Mouse (Mus musculus) midbrain, embryonic 14.5 days (tissue): Measurements from ENCODE around the gene Gm20388. TPM values are rescaled to one million over a fixed set of nuclear protein-coding genes. Genes with fewer than 3 reads are reported as not detected.

Source experiments
- ATAC-seq: fragments of 200-750 bp; cut with Nextera tagmentation; 2 replicates; pipeline ENCODE4 v1.8.0; 2017; ENCODE audit warnings: moderate number of reproducible peaks, moderate library complexity; ENCODE audit not compliant: low FRiP score, low TSS enrichment
- DNase-seq: peaks from one replicate; pipeline ENCODE4 v3.0.0-alpha.2; 2015
- H3K27ac ChIP-seq: fragments of 300-500 bp; sonication (generic); replicated peaks from 2 replicates; pipeline ENCODE4 v1.5.1; 2014; ENCODE audit warnings: mild to moderate bottlenecking, low read depth, low read length, moderate library complexity
- H3K27me3 ChIP-seq: fragments of 300-500 bp; sonication (generic); 2 replicates; pipeline ENCODE4 v1.6.1; 2014; ENCODE audit warnings: low read length, control low read depth, mixed read lengths; ENCODE audit not compliant: control insufficient read depth, insufficient read depth
- H3K36me3 ChIP-seq: fragments of 300-500 bp; sonication (generic); 2 replicates; pipeline ENCODE4 v1.6.1; 2014; ENCODE audit warnings: low read length, control low read depth; ENCODE audit not compliant: control insufficient read depth, insufficient read depth
- H3K4me1 ChIP-seq: fragments of 300-500 bp; sonication (generic); 2 replicates; pipeline ENCODE4 v1.6.1; 2014; ENCODE audit warnings: mild to moderate bottlenecking, antibody characterized with exemption, low read length, control low read depth; ENCODE audit not compliant: control insufficient read depth, insufficient read depth
- H3K4me2 ChIP-seq: fragments of 300-500 bp; sonication (generic); 2 replicates; pipeline ENCODE4 v1.6.1; 2014; ENCODE audit warnings: mild to moderate bottlenecking, low read length, moderate library complexity
- H3K4me3 ChIP-seq: fragments of 300-500 bp; sonication (generic); replicated peaks from 2 replicates; pipeline ENCODE4 v1.5.1; 2014; ENCODE audit warnings: low read depth, low read length
- H3K9ac ChIP-seq: fragments of 300-500 bp; sonication (generic); replicated peaks from 2 replicates; pipeline ENCODE4 v1.6.1; 2014; ENCODE audit warnings: mild to moderate bottlenecking, low read length, moderate library complexity
- H3K9me3 ChIP-seq: fragments of 300-500 bp; sonication (generic); 2 replicates; pipeline ENCODE4 v1.6.1; 2016; ENCODE audit warnings: low read length, control low read depth, mixed read lengths; ENCODE audit not compliant: control insufficient read depth
- WGBS: fragments of 180-500 bp; shearing (Covaris S2); extraction: QIAGEN DNeasy Blood & Tissue Kit; methylation state at CpG from one replicate; pipeline ENCODE4 v1.1.7; 2014; 5-methylcytosine and 5-hydroxymethylcytosine counted together
- polyA plus RNA-seq: library from polyadenylated mRNA; unstranded; fragments of >200 nt; fragmentation: Nextera tagmentation; extraction: Ambion mirVana; gene quantifications from 2 replicates; pipeline ENCODE4 v1.2.1, GENCODE M21; 2014

The Gm20388 gene
- polyA plus RNA-seq, 1 experiment from 2014 or later = 4.1 TPM

DNA sequence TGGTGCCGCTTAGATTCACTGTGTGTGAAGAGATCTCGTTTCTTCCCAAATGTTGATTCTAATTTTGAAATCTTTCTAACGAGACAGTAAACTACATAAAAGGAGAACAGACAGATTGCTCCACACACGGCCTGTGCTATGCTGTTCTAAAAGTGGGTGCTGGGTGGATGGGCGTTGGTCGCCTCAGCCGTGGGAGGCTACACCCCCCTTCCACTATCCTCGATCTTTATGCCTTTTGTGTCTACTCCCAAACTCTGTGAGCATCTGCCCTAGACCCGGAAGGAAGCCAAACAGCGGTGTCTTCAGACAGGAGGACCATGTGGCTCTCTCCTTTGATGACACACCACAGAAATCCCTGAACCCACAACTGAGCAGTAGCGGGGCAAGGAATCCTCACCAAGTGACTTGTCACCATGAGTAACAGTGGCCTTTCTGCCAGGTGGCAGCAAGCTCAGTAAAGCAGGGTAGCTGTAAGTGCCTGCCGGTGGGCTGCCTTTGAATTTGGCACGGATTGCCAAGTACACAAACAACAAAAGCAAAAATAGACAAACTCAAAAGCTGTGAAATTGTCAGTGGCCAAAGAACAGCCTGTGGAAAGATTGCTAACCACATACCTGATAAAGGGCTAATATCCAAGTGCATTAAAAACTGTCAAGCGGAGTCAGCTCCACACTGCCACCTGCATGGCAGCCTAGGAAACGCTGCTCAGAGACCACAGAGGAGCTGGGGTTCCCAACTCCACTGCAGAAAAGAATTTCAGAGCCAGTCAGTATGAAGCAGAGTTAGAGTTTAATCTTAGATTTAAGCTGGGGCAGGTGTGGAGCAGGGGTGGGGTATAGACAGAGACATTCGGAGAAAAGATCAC lies 3858.1 kb downstream of the Gm20388 start:
- no peak overlapping the region for H3K4me3 ChIP-seq
- H3K27me3 ChIP-seq = no peaks in the 10 kb centered on the region
- ATAC-seq = no peak
- H3K9ac ChIP-seq = no peak overlapping the region
- H3K9me3 ChIP-seq = no peaks in the 10 kb centered on the region
- H3K4me2 ChIP-seq = no peak overlapping the region
- no peaks in the 10 kb centered on the region for H3K36me3 ChIP-seq
- H3K27ac ChIP-seq = no peak overlapping the region
- H3K4me1 ChIP-seq = no peaks in the 10 kb centered on the region
- peak; percentile 87 for DNase-seq
- 67% methylated on average over 16 of the region's 16 CpGs for WGBS

DNA sequence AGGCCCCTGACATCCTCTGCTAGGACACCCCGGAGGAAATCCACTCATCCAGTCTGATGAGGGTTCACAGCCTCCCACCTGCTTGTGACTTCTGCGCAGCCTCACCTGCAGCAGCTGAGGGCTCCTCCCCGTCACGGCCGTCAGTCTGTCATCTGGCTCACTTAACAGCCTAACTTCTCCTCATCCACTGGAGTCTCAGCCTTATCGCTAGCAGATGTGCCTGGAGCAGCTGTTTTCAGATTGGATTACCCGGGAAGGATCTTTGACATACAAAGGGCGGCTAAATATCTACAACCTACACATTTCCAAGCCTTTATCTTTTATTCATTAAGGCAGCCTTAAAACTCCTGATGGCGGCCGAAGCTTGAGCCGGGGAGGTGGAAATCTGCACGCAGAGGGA lies 3862.8 kb downstream of the Gm20388 start:
- peak; percentile 41 for DNase-seq
- Histone ChIP-seq H3K9me3 (no peaks in the 10 kb centered on the region), H3K4me2 (no peak overlapping the region), H3K9ac (no peak overlapping the region), H3K36me3 (no peaks in the 10 kb centered on the region), H3K27me3 (no peaks in the 10 kb centered on the region), H3K4me3 (no peak overlapping the region), H3K4me1 (no peaks in the 10 kb centered on the region), H3K27ac (peak overlapping the region; percentile 45; the same call in 1 of the 2 replicates)
- WGBS = 42% methylated on average over 12 of the region's 12 CpGs
- ATAC-seq = no peak

DNA sequence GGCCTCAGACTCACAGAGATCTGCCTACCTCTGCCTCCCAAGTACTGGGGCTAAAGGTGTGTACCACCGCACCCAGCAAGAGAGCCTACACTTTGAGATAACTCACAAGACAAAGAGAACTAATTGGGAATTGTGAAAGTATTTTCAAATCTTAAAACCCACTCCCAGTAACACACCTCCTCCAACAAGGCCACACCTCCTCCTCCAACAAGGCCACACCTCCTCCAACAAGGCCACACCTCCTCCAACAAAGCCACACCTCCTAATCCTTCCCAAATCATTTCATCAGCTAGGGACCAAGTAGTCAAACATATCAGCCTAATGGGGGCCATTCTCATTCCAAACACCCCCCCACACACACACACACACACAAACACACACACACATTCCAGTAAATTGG lies 3863.8 kb downstream of the Gm20388 start:
- no peak overlapping the region for H3K4me3 ChIP-seq
- DNase-seq = no peak
- no peak for ATAC-seq
- H3K27ac ChIP-seq = no peak overlapping the region
- H3K4me2 ChIP-seq = no peak overlapping the region
- no peaks in the 10 kb centered on the region for H3K36me3 ChIP-seq
- H3K4me1 ChIP-seq = no peaks in the 10 kb centered on the region
- no peaks in the 10 kb centered on the region for H3K9me3 ChIP-seq
- no peak overlapping the region for H3K9ac ChIP-seq
- no peaks in the 10 kb centered on the region for H3K27me3 ChIP-seq
- WGBS = 94% methylated on average over 1 of the region's 1 CpGs

GRCm38 (mm10) chr8:123777319-123777718 lies 3866.7 kb downstream of the Gm20388 start:
- Histone ChIP-seq H3K4me2 (no peak overlapping the region), H3K9me3 (no peaks in the 10 kb centered on the region), H3K27ac (no peak overlapping the region; the same call in 1 of the 2 replicates), H3K36me3 (no peaks in the 10 kb centered on the region), H3K4me3 (no peak overlapping the region), H3K27me3 (no peaks in the 10 kb centered on the region), H3K4me1 (no peaks in the 10 kb centered on the region), H3K9ac (no peak overlapping the region)
- ATAC-seq = no peak
- WGBS = 28% methylated on average over 7 of the region's 7 CpGs
- DNase-seq = peak; percentile 30

GRCm38 (mm10) chr8:123780471-123780870 lies 3869.8 kb downstream of the Gm20388 start:
- no peaks in the 10 kb centered on the region for H3K9me3 ChIP-seq
- no peak overlapping the region for H3K27ac ChIP-seq
- H3K9ac ChIP-seq = no peak overlapping the region
- no peak overlapping the region for H3K4me3 ChIP-seq
- ATAC-seq (no peak), DNase-seq (no peak)
- H3K4me1 ChIP-seq = no peaks in the 10 kb centered on the region
- H3K4me2 ChIP-seq = no peak overlapping the region
- H3K36me3 ChIP-seq = no peaks in the 10 kb centered on the region
- no peaks in the 10 kb centered on the region for H3K27me3 ChIP-seq
- WGBS = 80% methylated on average over 3 of the region's 3 CpGs

DNA sequence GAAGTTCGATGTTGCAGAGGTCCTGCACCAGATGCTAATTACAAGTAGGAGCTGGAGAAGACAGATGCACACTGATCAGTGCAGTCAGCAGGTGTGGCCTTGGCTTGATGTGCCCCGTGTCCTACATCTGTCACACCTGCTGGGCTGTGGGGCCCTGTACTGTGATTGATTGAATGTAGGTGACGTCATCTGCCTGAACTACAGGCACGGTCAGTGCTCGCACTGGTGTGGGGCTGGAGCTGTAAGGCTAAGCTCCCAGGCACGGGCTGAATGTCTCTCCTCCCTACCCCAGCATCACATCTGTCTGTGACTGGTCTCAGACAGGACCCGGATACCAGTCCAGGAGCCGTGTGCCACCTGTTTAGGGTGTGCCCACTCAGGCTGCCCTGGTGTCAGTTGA lies 3870.6 kb downstream of the Gm20388 start:
- no peak overlapping the region for H3K9ac ChIP-seq
- DNase-seq (no peak), ATAC-seq (no peak)
- WGBS = 75% methylated on average over 8 of the region's 8 CpGs
- H3K4me1 ChIP-seq = no peaks in the 10 kb centered on the region
- no peaks in the 10 kb centered on the region for H3K9me3 ChIP-seq
- no peak overlapping the region for H3K4me3 ChIP-seq
- no peaks in the 10 kb centered on the region for H3K27me3 ChIP-seq
- H3K36me3 ChIP-seq = no peaks in the 10 kb centered on the region
- no peak overlapping the region for H3K4me2 ChIP-seq
- H3K27ac ChIP-seq = no peak overlapping the region

GRCm38 (mm10) chr8:123783525-123784249 lies 3873.0 kb downstream of the Gm20388 start:
- ATAC-seq (peak; percentile 70; the same call in 1 of the 2 replicates), DNase-seq (peak; percentile 95)
- no peaks in the 10 kb centered on the region for H3K4me1 ChIP-seq
- H3K27ac ChIP-seq = no peak overlapping the region
- WGBS = 10% methylated on average over 6 of the region's 6 CpGs
- H3K4me3 ChIP-seq = no peak overlapping the region
- H3K36me3 ChIP-seq = no peaks in the 10 kb centered on the region
- no peaks in the 10 kb centered on the region for H3K9me3 ChIP-seq
- H3K27me3 ChIP-seq = no peaks in the 10 kb centered on the region
- no peak overlapping the region for H3K9ac ChIP-seq
- H3K4me2 ChIP-seq = no peak overlapping the region

- Histone ChIP-seq H3K36me3 (no peaks in the 10 kb centered on the region), H3K27me3 (no peaks in the 10 kb centered on the region), H3K4me2 (no peak overlapping the region), H3K4me3 (no peak overlapping the region), H3K27ac (no peak overlapping the region), H3K4me1 (no peaks in the 10 kb centered on the region), H3K9ac (no peak overlapping the region), H3K9me3 (no peaks in the 10 kb centered on the region)
- 69% methylated on average over 6 of the region's 6 CpGs for WGBS
- no peak for ATAC-seq
- DNase-seq = no peak
Measured at GRCm38 (mm10) chr8:123786166-123786565, 3875.5 kb downstream of the Gm20388 start.
